Mouse (Mus musculus) megakaryocyte, embryonic 14.5 days (primary cell): ENCODE measurements around the gene Acaa1a.

Experiments used
- FLI1 ChIP-seq: IDR thresholded peaks from 2 replicates; pipeline ENCODE4 v1.6.1; 2012; ENCODE audit warnings: low read length, inconsistent platforms, mixed read lengths
- GATA1 ChIP-seq: IDR thresholded peaks from 3 replicates; pipeline ENCODE4 v1.6.1; 2012; ENCODE audit warnings: mixed read lengths, low read length, inconsistent platforms, borderline replicate concordance

DNA sequence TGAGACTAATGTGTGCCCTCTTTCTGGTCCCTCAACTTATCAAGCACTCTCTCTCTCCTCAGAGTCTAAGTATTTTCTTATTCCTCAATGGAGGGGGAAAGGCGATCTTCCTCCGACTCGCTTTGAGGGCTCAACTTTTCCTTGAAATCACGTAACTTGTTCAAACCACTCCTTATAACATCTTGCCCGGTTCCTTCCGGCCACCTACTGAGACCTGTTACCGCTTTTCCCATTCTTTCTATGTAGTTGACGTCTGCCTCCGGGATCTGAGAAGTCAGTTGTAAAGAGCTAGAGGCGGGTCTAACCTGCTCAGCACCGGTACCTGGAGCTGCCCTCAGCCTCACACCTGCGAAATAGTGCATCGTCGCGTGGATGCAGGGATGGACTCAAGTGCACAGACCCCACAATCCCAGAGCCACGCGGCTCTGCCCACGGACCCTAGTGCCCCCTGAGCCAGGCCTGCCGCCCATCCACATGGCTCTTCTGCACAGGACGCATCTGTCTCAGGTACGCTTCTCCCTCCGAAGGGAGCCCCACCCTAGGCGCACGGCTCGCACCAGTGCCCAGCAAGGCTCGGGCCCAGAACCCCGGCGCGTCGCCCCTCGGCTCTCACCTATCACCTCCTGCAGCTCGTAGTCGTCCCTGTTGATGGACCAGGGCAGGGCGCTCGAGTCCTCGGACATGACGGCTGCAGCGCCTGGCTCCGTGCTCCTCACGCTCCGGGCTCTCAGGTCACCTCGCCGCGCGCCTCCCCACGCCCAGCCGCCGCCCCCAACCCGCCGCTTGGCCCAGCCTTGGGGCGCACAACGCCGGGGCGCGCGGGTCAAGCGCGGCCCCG is 17.9 kb upstream of the Acaa1a start:
- TF ChIP-seq GATA1 (no peak), FLI1 (no peak)
